Mouse (Mus musculus) embryonic fibroblast, embryonic 13.5 days (primary cell): ENCODE data around the gene Rnf141.

Experiments
- CTCF ChIP-seq: IDR thresholded peaks from 2 replicates; pipeline ENCODE4 v1.5.1; 2011; ENCODE audit warnings: mild to moderate bottlenecking, control low read depth, low read length, moderate library complexity, borderline replicate concordance; ENCODE audit not compliant: insufficient read depth
- POLR2A ChIP-seq: IDR thresholded peaks from 2 replicates; pipeline ENCODE4 v1.6.1; 2011; ENCODE audit warnings: low read depth, mild to moderate bottlenecking, control low read depth, low read length, moderate library complexity

DNA sequence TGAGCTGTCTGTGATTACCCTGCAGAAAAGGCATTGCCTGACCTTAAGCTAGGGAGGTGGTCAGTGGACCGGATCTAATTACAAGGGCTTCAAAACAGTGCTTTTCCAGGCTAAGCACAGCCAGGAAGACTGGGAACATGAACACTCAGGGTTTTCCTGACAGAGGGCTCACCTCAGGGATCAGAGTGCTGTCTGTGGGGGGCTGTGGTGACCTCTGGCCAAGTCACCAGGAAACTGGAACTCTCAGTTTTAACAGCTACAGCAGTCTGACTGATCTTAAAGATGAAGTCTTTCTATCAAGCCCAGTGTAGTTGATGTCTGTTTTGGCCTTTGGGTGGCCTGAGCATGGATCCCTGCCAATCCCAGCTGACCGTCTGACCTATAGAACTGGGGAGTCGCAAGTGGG lies 58.5 kb downstream of the Rnf141 start:
- no peak for TF ChIP-seq CTCF
- no peak for TF ChIP-seq POLR2A
